Mouse (Mus musculus): ENCODE measurements around the gene Pigf.
A peak's percentile ranks its signal among the peaks of the same experiment; 100 is the strongest.

The Pigf gene

DNA sequence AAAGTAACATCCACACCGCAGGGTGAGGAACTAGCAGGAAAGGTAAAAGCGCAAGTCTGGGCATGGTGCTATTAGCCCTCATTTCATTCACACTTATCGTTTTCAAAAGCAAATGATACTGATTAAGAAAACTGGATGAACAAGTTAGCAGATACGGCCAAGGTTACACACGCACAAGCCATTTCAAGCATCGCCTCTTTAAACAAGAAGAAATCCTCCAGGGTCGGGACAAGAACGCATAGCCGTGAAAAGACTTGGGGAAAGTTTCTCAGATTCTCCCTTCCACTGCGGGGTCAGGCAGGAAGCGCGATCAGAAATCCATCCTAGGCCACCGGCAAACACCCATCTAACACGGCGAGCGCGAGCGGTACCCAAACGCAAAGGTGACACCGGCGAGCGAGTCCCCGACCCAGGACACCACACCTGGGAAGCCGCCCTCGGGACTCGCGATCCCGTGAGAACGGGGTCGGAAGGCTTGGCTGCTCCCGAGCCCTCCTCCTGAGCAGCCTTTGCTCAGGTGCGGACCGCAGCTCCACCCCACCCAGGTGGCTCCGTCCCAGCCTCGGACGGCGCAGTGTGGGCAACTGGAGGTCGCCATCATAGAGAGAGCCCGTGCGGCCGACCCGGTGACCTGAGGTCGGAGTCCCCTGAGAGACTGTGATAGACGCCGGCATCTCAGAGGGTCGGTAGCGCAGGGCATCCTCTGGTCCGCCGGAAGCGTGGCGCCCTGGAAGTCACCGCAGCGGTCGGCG, 539 bp downstream of the Pigf start:
- no peak for DNase-seq

DNA sequence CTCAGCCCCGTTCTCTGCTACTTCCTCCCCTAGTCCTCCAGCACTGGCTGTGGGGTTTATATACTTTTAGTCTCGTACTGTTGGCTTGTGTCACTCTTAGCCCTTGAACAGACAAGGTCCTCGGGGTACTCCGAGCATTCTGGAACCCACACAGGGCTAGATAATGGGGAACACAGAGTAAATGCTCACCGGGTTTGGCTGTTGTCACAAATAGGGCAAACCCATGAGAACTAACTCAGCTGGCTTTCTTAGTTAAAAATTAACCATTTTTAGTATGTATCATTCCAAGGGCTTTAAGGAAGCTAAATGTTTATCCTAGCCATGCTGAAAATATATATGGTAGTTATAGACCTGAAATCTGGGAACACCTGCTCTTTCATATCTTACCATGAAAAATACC, 5.5 kb downstream of the Pigf start:
- no peak for DNase-seq

DNA sequence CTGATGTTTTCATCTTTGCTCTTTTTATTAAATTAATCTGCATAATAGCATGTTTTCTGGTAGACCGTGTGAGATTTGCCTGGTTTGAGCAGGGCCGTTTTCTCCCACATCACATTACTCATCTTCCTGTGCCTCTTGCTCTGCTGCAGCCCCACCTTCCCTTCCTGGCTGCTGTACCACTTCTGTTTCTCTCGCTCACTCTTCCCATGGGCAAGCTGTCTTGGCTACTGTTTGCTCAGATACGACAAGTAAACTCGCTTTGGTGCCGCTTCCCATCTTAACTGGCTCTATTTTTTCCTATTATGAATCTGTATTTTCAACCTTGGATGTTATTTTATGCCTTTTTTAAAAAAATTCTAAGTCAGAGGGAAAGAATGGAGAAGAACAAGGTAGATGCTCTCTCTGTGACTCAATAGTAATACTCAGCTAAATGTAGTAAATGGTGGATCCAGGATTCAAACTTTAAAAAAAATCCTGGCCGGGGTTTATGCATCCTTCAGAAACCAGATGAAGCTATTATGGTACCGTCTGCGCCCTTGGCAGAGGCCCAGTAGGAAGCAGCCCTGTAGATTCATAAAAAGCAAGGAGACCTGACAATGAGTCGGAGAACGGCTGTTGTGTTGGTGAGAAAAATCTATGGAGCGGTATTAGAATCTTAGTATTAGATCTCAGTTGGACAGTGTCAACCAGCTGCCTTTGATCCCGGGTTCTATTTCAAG, 13.7 kb downstream of the Pigf start:
- DNase-seq: peak; percentile 86

DNA sequence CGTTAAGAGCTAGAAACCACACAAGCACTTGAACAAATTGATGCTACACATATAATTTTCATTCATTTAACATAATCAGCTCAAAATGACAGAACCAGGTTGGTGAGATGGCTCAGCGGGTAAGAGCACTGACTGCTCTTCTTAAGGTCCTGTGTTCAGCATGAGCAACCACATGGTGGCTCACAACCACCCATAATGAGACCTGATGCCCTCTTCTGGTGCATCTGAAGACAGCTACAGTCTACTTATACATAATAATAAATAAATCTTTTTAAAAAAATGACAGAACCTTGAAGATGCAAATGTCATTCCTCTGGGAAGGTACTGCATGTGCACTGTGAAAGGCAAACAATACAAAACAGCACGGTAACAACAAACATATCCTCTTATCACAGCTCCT, 16.3 kb downstream of the Pigf start:
- DNase-seq: no peak

DNA sequence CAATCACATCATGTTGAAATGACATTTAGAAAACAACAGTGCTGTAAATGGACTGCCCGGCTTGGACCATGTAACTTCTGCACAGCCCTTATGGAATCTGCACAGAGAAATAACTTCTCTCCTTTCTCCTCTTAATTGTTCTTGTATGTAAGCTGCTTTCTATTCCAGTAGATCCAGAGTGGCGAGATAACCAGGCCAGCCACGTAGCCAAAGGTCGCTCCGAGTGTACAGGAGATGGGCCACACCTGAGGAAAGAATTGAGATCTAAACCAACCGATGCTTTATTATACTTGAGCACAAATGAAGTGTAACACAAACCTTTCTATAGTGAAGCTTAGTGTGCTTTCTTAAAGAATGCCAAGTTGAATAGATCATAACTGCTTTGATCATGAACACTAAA, 27.9 kb downstream of the Pigf start:
- no peak for DNase-seq

DNA sequence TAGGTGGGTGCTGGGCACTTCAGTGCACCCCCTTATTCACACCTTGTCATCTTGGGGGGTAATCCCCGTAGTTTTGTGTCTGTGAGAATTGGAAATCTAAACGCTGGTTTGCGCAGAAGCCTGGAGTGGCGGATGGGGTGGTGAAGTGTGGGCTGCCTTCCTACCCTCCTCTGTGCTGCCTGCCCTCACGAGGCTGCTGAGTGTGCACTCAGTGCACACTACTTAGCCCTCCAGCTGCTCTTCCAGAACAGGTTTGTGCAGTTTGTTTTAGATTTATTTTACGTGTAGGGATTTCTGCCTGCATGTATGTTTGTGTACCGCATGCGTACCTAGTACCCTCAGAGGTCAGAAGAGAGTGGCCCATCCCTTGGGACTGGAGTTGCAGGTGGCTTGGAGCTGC, 33.9 kb downstream of the Pigf start:
- no peak for DNase-seq

DNA sequence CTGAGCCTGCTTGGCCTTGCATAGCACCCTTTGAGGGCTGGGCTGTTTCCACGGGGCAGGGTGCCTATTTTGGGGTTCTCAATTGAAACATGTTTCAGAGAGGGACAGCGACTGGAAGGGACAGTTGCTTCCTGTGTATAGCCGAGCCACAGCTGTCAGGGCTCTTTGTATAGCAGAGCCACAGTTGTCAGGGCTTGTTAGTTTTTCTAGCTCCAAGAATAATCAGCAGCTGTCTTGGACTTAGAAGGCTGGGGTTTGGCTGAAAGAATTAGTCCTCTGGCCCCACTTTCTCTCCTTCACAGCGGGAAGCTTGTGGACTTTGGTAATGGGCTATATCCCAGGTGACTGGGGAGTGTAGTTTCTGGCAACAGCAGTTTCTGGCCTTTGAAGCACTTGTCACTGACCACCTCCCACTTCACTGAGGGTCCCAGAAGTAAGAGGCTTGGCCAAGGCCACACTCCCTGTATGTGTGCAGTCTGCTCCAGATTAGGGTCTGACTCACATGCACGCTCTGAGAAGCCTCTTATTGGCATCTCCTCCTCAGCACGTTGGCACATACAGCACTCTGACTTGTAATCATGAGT, 36.5 kb downstream of the Pigf start:
- no peak for DNase-seq

DNA sequence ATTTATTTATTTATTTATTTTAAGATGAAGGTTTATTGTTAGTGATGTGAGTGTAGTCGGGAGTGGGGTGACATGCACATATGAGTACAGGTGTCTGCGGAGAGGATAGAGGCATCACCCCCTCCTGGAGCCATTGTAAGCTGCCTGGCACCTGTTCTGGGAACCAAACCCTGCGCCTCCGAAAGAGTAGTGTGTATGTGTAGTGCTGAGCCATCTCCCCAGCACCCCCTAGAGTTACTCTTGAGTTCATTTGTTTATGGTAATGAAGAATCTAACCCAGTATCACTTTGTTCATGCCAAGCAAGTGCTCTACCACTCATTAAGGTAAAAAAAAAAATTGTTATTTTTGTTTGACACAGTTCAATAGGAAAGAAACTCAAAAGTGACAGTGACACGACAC, 37.0 kb downstream of the Pigf start:
- DNase-seq: no peak

DNA sequence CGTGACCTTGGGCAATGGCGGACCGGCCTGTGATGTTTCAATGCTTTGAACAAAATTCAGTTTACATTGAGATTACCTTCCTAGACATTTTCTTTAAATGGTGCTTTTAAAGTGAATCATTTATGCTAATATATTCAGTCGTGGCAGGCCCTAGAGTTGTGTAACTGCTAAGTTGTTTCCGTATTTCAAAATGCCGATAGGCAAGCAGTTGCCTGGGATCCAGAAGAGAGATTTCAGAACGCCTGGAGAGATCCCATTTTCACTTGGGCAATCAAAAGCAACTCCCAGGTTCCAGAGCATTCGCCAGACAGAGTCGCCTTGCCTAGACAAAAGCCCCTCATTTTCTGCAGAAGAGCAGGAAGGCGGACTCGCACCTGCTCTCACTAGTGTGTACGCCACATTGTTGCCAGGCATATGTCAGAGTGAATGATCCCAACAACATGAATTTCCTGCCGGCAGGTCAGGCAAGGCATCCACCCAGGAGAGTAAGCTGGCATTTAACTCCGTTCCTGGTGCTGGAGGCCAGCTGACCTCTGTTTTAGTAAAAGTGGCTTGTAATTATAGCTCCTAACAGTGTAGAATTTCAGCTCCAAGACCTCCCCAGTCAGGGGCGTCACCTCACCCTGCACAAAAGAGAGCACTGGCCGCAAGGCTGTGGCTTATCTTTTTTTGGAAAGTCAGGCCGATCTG, 38.6 kb downstream of the Pigf start:
- no peak for DNase-seq

DNA sequence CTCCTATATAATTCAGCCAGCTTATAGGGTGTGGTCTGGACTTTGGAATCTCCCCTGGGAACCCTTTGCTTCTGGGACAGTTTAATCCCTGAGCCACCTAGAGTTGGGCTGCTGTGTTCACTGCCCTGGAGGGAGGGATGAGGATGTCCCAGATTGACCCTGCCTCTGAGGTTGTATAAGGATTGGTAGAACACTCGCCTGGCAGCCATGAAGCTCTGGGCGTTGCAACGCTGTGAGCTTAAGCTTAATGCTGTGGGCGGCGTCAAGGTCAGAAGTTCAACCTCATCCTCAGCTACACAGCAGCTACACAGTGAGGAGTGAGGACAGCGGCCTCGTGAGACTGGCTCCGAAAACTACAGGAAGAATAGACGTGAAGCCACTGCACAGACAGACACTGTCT, 42.7 kb downstream of the Pigf start:
- DNase-seq: no peak

DNA sequence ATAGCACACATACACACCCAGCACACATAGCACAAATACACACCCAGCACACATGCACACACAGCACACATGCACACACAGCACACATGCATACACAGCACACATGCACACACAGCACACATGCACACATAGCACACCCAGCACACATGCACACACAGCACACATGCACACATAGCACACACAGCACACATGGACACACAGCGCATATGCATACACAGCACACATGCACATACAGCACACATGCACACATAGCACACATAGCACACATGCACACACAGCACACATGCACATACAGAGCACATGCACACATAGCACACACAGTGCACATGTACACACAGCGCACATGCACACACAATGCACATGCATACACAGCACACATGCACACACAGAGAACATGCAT, 43.5 kb downstream of the Pigf start:
- no peak for DNase-seq

DNA sequence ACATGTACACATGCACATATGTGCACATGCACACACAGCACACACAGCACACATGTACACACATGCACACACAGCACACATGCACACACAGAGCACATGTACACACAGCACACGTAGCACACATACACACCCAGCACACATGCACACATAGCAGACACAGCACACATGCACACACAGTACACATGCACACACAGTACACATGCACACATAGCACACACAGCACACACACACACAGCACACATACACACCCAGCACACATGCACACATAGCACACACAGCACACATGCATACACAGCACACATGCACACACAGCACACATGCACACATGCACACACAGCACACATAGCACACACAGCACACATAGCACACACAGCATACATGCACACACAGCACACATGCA, 44.0 kb downstream of the Pigf start:
- DNase-seq: no peak

DNA sequence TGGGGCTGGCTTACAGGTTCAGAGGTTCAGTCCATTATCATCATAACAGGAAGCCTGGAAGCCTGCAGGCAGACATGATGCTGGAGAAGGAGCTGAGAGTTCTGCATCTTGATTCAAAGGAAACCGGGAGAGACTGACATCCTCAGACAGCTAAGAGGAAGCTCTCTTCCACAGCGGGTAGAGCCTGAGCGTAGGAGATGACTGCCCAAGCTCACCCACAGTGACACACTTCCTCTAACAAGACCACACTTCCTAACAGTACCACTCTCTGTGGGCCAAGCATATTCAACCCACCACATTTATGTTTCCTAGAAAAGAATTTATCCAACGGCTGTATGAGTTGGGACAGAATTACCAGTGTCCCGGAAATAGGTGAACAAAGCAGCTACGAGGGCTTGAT, 46.7 kb downstream of the Pigf start:
- no peak for DNase-seq

DNA sequence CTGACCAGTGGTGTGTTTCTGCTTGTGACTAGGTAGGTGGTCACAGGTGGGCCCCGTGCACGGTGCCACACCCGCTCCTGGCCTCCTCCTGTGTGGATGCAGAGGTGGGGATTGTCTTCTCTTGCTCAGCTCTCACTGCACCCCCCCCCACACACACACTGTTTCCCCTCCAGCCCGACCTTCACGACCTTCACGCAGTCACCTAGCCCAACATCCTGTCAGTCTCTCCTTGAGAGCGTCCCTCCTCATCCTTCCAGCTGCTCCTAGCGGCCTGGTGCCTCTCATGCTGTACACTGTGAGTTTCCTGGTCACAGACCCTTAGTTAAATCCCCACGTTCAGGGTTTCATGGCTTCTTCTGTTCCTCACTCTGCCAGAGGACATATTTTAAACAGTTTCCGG, 48.8 kb downstream of the Pigf start:
- no peak for DNase-seq

DNA sequence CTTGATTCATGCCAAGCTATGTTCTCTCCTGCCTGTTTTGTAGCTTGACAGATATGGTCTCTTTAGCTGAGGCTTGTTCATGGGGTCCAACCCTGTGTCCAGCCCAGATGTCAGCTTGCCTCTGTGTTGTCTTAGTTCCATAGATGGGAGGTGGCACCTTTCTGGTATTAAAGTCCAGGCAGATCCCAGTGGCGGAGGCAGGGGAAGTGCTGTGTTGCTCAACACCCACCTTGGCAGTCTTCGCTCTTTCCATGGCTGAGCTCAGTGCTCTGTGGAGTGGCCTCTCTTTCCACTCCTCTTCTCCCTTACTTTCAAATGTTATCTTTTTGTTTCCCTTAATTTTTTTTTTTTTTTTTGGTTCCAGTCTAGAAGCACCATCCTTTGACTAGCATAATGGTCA, 52.1 kb downstream of the Pigf start:
- no peak for DNase-seq

DNA sequence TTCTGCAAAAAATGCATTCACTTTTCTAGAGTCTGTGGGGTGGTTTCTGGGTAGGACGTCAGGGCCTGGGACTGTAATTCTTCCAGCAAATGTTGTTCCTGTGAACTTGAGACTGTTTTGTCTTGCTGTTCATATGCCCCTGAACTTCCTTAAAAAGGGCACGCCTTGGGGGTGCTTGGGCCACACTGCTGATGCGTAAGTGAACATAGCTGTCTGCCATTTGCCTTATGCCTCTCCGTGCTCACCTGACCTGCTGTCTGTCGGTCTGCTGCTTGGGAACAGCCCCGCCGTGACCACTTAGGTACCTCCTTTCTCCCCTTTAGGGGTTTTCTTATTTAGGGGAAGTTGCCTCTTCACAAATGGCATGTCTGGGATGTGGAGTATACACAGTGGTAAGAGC, 53.3 kb downstream of the Pigf start:
- DNase-seq: no peak

DNA sequence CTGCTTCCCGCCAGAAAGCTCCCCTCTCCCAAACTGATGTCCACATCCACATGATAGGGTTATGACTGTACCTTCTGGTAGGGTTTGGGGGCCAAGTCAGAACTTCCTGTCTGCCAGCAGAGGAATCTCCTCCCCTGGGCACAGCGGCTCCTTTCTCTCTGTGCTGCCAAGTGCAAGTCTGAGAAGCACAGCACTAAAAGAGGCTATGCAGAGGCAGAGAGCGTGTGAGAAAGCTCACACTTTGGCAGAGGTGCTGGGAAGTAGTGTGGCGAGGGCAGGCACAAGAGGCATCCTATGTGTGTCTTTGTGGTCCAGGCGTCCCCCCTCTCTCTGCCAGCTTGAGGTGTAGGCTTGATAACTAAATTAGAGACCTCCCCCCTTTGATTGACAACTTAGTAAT, 54.2 kb downstream of the Pigf start:
- DNase-seq: no peak

DNA sequence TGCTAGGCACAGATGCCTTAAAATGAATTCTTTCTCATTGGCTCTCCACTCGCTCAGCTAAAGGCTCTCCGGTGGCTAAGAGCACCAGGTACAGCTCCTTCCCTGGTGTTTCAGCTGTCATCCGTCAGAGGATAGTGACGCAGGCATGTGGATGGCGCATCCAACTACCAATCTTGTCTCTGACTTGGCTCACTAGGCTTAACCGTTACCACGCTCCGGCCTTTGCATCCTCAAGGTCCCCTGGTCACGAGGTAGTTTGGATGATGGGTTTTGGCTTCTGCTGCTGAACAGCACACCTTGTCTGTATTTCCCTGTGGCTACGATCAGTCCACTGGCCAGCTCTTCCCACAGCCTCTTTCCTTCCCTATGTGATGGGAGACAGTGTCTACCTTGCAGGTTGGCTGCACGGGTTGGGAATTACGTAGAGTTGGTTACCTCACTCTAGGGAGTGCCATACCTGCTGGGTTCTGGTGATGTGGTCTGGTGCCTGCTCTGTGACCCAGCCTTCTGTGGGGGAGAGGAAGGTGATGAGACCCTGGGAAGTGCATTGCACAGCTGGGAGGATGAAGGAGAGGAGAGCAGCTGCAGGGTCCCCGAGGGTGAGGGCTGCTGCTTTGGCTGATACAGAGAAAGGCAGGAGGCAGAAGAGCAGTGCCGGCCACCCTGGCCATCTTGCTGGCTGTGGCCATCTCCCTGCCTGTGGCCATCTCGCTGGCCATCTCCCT, 55.0 kb downstream of the Pigf start:
- no peak for DNase-seq

DNA sequence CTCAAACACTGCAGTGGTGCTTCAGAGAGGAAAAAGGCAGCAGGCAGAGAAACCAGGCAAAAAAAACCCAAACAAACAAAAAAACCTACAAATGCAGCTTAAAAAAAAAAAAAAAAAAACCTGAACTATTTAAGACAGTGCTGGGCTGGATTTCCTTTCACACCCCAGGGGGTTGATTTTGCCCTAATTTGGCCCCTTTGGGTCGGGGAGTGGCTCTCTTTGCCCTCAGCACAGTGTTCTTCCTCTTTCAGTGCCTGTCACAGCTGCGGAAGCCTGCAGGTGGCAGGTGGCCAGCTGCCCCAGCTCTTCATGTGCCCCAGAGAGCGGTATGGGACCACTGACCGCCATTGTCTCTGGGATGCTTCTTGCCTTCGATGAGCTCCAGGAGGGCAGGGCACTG, 55.6 kb downstream of the Pigf start:
- no peak for DNase-seq

DNA sequence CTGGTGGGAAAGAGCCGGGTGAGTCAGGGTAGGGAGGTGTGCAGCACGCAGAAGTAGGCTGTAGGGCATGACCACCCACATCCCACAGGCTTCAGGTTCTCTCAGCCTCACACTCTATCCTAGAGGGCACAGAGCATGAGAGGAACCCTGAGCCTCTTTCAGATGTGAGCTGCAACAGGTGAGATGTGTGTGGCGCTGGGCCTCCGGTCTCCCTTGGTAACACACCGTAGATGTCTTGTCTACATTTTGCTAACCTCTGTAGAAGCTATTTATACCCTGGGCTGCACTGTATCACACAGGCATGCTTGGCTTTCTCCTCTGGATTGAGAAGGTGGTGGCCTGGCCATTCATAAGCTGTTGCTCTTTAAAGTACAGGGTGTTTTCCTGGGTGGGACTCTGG, 56.6 kb downstream of the Pigf start:
- no peak for DNase-seq

DNA sequence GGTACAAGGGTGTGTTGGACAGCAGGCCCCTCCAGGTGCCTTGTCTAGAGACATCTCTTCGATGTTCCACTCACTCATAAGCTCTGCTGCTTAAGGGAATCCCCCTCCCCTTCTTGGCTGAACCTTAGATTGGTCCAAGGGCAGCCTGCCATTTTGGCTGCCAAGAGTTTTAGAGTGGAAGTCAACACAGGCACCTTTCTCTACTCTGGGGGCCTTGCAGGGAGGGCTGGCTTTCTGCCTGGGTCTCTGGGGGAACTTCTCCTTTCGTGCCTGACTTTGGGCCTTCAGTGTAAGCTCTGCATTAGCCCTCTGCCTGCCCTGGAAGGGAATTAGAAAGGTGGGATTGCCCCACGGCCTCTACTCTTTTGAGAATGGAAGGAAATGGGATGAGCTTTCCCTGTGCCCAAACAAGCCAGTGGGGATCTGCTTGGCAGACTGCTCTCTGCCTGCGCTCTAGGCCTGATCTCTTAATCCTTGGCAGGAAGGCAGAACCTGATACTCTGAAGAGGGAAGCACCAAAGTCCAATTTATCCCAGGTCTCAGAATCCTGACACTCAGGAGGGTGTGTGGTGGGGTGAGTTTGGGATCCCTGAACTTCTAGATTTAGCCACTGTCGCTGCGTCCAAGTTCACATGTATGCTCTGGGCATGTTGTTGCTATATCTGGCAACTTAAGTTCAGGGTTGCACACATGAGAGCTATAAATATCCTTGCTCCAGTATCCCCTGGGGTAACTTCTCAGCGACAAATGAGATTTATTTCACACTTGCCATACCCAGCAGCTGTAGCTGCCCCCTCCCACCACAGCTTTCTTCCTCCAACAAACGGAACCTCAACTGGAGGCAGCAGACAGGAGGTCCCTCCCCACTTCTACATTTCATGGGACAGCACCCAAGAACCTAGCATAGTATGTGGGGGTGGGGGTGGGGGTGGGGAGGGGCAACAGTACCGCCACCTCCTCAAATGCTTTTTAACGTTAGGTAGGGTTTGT, 57.4 kb downstream of the Pigf start:
- peak; percentile 21 for DNase-seq

DNA sequence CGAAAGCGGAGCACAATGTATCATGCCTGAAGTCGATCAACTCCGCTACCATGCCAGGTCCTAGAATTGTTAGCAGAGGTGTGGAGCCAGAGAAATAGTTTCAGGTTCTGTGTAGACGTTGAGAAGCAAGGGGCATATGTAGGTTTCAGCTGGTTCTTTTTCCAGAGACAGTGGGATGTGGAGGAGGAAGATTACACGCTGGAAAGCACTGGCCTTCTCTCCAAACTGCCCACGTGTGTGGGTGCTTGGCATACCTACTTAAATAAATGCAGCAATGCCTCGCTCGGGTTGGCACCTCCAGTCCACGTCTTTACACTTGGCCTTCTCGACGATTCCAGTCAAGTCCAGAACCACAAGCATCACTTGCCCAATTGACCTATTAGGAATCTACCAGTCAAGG, 58.2 kb downstream of the Pigf start:
- DNase-seq: no peak
